Mouse (Mus musculus) ES-E14 (cell line): ENCODE measurements at regions not wholly inside any gene's neighbourhood (a gene's known extent, or its start where the extent isn't known, plus 50 kb on each side); places are given as distances from the start of the nearest gene placed in this dataset.

Source experiments
- CHD2 ChIP-seq: IDR thresholded peaks from 2 replicates; pipeline ENCODE4 v1.6.1; 2014; ENCODE audit warnings: mild to moderate bottlenecking, low read depth, low read length, inconsistent platforms
- HCFC1 ChIP-seq: IDR thresholded peaks from 2 replicates; pipeline ENCODE4 v1.6.1; 2012; ENCODE audit warnings: low read length, inconsistent platforms, borderline replicate concordance; ENCODE audit not compliant: insufficient read depth
- ZC3H11A ChIP-seq: IDR thresholded peaks from 2 replicates; pipeline ENCODE4 v1.6.1; 2012; ENCODE audit warnings: low read depth, mild to moderate bottlenecking, inconsistent platforms, low read length, borderline replicate concordance
- ZNF384 ChIP-seq: IDR thresholded peaks from 2 replicates; pipeline ENCODE4 v1.6.1; 2012; ENCODE audit warnings: low read depth, low read length, inconsistent platforms

DNA sequence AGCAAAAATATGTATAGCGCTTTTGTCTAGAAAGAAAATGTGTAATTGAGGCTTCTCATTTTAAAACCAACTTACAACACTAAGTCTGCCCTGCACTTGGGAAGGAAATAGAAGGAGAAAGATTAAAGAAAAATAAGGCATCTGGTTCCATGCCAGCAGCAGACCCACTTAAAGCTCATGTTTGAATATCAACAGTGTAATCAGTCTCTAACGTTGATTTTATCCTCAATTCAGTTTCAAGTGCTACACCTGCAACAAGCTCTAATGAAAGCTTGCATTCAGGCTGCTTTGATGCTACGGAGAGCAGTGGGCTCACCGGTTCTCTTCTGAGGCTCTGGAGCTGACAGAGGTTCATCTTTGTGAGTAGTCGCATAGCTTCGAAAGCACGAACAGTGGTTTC, 406.6 kb upstream of the Map3k7 start:
- TF ChIP-seq HCFC1: no peak
- TF ChIP-seq ZC3H11A: no peak
- TF ChIP-seq ZNF384: no peak
- TF ChIP-seq CHD2: no peak
